In the genomic region with DNA sequence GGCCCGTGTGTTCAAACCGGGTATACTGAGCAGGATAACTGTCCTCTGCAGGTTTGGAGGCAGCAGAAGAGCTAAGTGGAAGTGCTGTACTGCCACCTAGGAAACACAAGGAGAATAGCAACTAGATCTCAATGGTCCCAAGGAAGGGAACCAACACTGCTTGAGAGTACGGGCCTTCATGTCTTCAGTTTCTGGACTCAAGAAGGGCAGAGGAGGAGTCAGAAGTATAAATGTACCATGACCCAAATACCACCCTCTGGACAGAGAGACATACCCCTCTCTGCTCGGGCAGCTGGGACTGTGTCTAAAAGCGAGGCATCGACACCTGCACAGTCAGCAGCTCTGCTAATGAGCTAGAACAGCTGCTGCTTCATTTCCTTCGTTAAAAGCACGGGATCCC, we compare ENCODE assay signal across 9 mouse cellular contexts. TPM values are rescaled to one million over a fixed set of nuclear protein-coding genes. Genes with fewer than 3 reads are reported as not detected.
DNase-seq lines count a peak whose midpoint lies in the region; ATAC-seq and TF ChIP-seq lines count a peak whose summit lies in the region.
"Had no signal": no experiment of that assay in that cellular context is flagged by ENCODE, and none has a peak within 500 bp of the region (broad histone marks: within the 10 kb centered on the region; RNA-seq: fewer than 3 reads in every experiment).

No protein-coding gene starts in this region.

- H3K27ac ChIP-seq in kidney, postnatal 0 days = no peak overlapping the region
- no peak overlapping the region for H3K27ac ChIP-seq in kidney, embryonic 16.5 days (ENCODE audit: low read length)
- H3K27ac ChIP-seq in forebrain, embryonic 15.5 days (replicated peaks) = no peak overlapping the region

- no peaks in the 10 kb centered on the region for H3K9me3 ChIP-seq in kidney, postnatal 0 days (replicated peaks; ENCODE audit: low read length)
- H3K9me3 ChIP-seq in kidney, embryonic 16.5 days (ENCODE audit: low read length) = no peaks in the 10 kb centered on the region
- no peaks in the 10 kb centered on the region for H3K9me3 ChIP-seq in forebrain, embryonic 15.5 days

- DNase-seq in adrenal gland, adult 2 months = peak; percentile 17
- no peak for DNase-seq in adrenal gland, adult 18-20 months (ENCODE audit: low spot score in 2 of 2)
- DNase-seq in kidney, postnatal 0 days (ENCODE audit: low spot score) = peak; percentile 66
- peak; percentile 52 for DNase-seq in 416B (ENCODE audit: low read depth)
- DNase-seq in ovary, postnatal 36 days (ENCODE audit: low spot score) = no peak
- DNase-seq in left cerebral cortex, adult 8-10 months (ENCODE audit: low spot score in 2 of 2) = no peak

- no peaks in the 10 kb centered on the region for H3K36me3 ChIP-seq in kidney, postnatal 0 days (ENCODE audit: insufficient read depth, low read length)
- H3K36me3 ChIP-seq in kidney, embryonic 16.5 days (ENCODE audit: insufficient read depth, low read length) = no peaks in the 10 kb centered on the region
- H3K36me3 ChIP-seq in forebrain, embryonic 15.5 days = no peaks in the 10 kb centered on the region

- H3K4me3 ChIP-seq in kidney, postnatal 0 days (replicated peaks; ENCODE audit: low read depth, low read length) = no peak overlapping the region
- H3K4me3 ChIP-seq in kidney, embryonic 16.5 days (ENCODE audit: low read length) = no peak overlapping the region
- H3K4me3 ChIP-seq in forebrain, embryonic 15.5 days = no peak overlapping the region

- peak; percentile 66 for TF ChIP-seq CTCF in kidney, postnatal 0 days (IDR thresholded peaks at IDR 0.05; ENCODE audit: low read depth)

- 64% methylated on average over 8 of the region's 8 CpGs for WGBS in kidney, postnatal 0 days
- 64% methylated on average over 8 of the region's 8 CpGs for WGBS in kidney, embryonic 16.5 days
- 39% methylated on average over 8 of the region's 8 CpGs for WGBS in forebrain, embryonic 15.5 days

- no peaks in the 10 kb centered on the region for H3K4me1 ChIP-seq in kidney, postnatal 0 days (replicated peaks; ENCODE audit: insufficient read depth, low read length)
- no peaks in the 10 kb centered on the region for H3K4me1 ChIP-seq in kidney, embryonic 16.5 days (ENCODE audit: insufficient read depth, low read length)
- peaks cover 7% of the 10 kb centered on the region; the same call in 1 of the 2 replicates for H3K4me1 ChIP-seq in forebrain, embryonic 15.5 days

- no peak overlapping the region for H3K4me2 ChIP-seq in kidney, postnatal 0 days (ENCODE audit: low read length)
- no peak overlapping the region for H3K4me2 ChIP-seq in kidney, embryonic 16.5 days (replicated peaks; ENCODE audit: low read depth, low read length)
- H3K4me2 ChIP-seq in forebrain, embryonic 15.5 days (replicated peaks) = no peak overlapping the region

- no peak overlapping the region for H3K9ac ChIP-seq in kidney, postnatal 0 days (ENCODE audit: low read depth, low read length)
- H3K9ac ChIP-seq in kidney, embryonic 16.5 days (replicated peaks; ENCODE audit: low read length) = no peak overlapping the region
- H3K9ac ChIP-seq in forebrain, embryonic 15.5 days (replicated peaks) = no peak overlapping the region

- no peaks in the 10 kb centered on the region for H3K27me3 ChIP-seq in kidney, postnatal 0 days (ENCODE audit: insufficient read depth, low read length)
- H3K27me3 ChIP-seq in kidney, embryonic 16.5 days (ENCODE audit: insufficient read depth, low read length) = no peaks in the 10 kb centered on the region
- H3K27me3 ChIP-seq in forebrain, embryonic 15.5 days = no peaks in the 10 kb centered on the region

- no peak for ATAC-seq in kidney, postnatal 0 days (replicated peaks; ENCODE audit: low FRiP score, low read depth)
- no peak for ATAC-seq in kidney, embryonic 16.5 days (ENCODE audit: low FRiP score, low TSS enrichment)
- peak; percentile 41; the same call in 1 of the 2 replicates for ATAC-seq in forebrain, embryonic 15.5 days (replicated peaks)

RNA-seq across cellular contexts. Expression of gene Col6a5, which starts 27.7 kb away (rescaled TPM):
- total RNA-seq in adrenal gland, adult 2 months (2021) = 1 to 10 TPM; 1.8 to 5.8 TPM
- 0.30 and 0.36 TPM in 2 replicates for polyA plus RNA-seq in adrenal gland, adult 2 months (2012; rRNA removed)
- total RNA-seq in adrenal gland, adult 18-20 months (2021) = 1 to 10 TPM; 1.8 to 5.1 TPM
- 0.09 and 0.16 TPM in 2 replicates for polyA plus RNA-seq in kidney, postnatal 0 days (2015; fragmentation: Nextera tagmentation; extraction: Ambion mirVana)
- 0.41 TPM in 2 replicates for polyA plus RNA-seq in kidney, embryonic 16.5 days (2015; fragmentation: Nextera tagmentation; extraction: Ambion mirVana)
- 0.32 and 0.38 TPM in 2 replicates for polyA plus RNA-seq in forebrain, embryonic 15.5 days (2015; fragmentation: Nextera tagmentation; extraction: Ambion mirVana)
- 1 to 10 TPM in 2 of 4 experiments, under 1 TPM in 2; 0.82 to 2.1 (median 0.97) TPM for total RNA-seq in left cerebral cortex, adult 8-10 months (2022)
- polyA plus RNA-seq: C2C12 had no signal

Comparison
In these comparisons a context has a peak if more than half of its experiments do, and no peak if none do; other contexts are left out.
1. DNase-seq: peak in adrenal gland, adult 2 months (single experiment), kidney, postnatal 0 days (single experiment) and 416B (single experiment); none in adrenal gland, adult 18-20 months (0 of 2), ovary, postnatal 36 days (single experiment) and left cerebral cortex, adult 8-10 months (0 of 2).